Mouse (Mus musculus): ENCODE measurements around the gene 1300017J02Rik. TPM values are rescaled to one million over a fixed set of nuclear protein-coding genes. Genes with fewer than 3 reads are reported as not detected.

Gene 1300017J02Rik
- total and polyA plus RNA-seq, 2 experiments from 2014 or later, result 0.31 to 0.50 TPM

GRCm38 (mm10) chr9:103241206-103241605 lies 63.7 kb downstream of the 1300017J02Rik start:
- WGBS, result 88% methylated on average over 2 of the region's 2 CpGs
- no peaks in the 10 kb centered on the region for H3K36me3 ChIP-seq (ENCODE audit: insufficient read depth, low read length)

DNA sequence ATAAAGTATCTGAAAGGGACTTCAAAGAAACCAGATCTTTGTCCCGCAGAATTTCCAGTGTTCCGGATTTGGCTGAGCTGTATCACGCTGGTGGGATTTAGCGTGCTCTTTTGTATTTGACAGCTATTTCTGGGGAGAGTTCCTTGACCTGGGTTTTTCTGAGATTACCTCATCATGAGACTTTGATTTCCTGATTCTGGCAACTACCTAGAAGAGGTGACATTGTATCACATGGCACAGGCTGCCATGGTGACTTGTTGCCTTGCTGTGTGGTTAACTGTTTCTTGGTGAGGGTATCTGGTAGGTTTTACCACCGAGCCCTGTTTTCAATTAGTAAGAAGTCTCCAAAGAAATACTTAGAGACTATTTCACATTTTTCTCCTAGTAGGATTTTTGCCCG lies 65.4 kb downstream of the 1300017J02Rik start:
- Histone ChIP-seq H3K4me3 (ENCODE audit: low read length) (no peak overlapping the region), H3K9ac (replicated peaks; ENCODE audit: low read length) (no peak overlapping the region), H3K36me3 (ENCODE audit: insufficient read depth, low read length) (no peaks in the 10 kb centered on the region), H3K27ac (no peak overlapping the region), H3K4me2 (ENCODE audit: low read depth, low read length) (no peak overlapping the region), H3K4me1 (ENCODE audit: insufficient read depth, low read length) (no peaks in the 10 kb centered on the region), H3K9me3 (ENCODE audit: low read length) (no peaks in the 10 kb centered on the region), H3K27me3 (ENCODE audit: insufficient read depth, low read length) (no peaks in the 10 kb centered on the region)
- ATAC-seq (no peak), DNase-seq (ENCODE audit: low spot score) (no peak)
- 90% methylated on average over 6 of the region's 6 CpGs for WGBS
- TF ChIP-seq CTCF (IDR thresholded peaks at IDR 0.05; ENCODE audit: low read depth), result no peak

More at GRCm38 (mm10) chr9:103241206-103241605, 63.7 kb downstream of the 1300017J02Rik start:
- TF ChIP-seq CTCF (IDR thresholded peaks at IDR 0.05; ENCODE audit: low read depth), result no peak
- Histone ChIP-seq H3K27ac (no peak overlapping the region), H3K27me3 (ENCODE audit: insufficient read depth, low read length) (no peaks in the 10 kb centered on the region), H3K4me1 (ENCODE audit: insufficient read depth, low read length) (no peaks in the 10 kb centered on the region), H3K4me3 (ENCODE audit: low read length) (no peak overlapping the region), H3K4me2 (ENCODE audit: low read depth, low read length) (no peak overlapping the region), H3K9me3 (ENCODE audit: low read length) (no peaks in the 10 kb centered on the region), H3K9ac (replicated peaks; ENCODE audit: low read length) (no peak overlapping the region)
- DNase-seq (ENCODE audit: low spot score), result no peak
- ATAC-seq, result no peak

DNA sequence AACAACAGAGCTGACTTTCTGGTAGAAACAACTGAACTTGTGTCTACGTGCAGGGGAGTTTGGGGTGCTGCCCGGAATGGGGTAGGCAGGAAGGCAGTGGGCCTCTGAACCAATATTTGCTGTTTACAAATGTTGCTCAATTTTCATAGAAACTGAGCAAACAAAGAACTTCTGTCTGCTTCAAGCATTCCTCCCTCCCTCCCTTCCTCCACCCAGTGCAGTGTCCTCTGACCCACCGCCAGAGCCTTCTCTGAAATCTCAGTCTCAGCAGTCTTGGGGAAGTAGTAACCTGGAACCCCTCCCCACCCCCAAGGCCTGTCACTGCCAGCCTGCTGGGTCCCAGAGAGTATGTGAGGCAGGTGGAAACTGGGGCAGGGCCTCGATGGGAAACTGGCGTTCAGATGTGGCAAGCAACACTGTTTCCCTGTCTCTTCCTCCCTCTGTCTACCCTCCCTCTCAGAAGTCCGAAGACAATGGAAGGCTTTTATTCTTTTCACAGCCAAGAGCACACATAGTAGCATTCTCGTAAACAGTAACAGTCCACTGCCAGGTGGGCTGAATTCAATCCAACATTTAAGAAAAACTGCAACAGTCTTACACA lies 70.2 kb downstream of the 1300017J02Rik start:
- no peak overlapping the region for H3K9ac ChIP-seq (replicated peaks; ENCODE audit: low read length)
- no peak overlapping the region for H3K4me3 ChIP-seq (ENCODE audit: low read length)
- ATAC-seq, result no peak
- no peaks in the 10 kb centered on the region for H3K27me3 ChIP-seq (ENCODE audit: insufficient read depth, low read length)
- H3K9me3 ChIP-seq (ENCODE audit: low read length), result no peaks in the 10 kb centered on the region
- WGBS, result 40% methylated on average over 7 of the region's 7 CpGs
- peak overlapping the region; percentile 42; the same call in 1 of the 2 replicates for H3K27ac ChIP-seq
- TF ChIP-seq CTCF (IDR thresholded peaks at IDR 0.05; ENCODE audit: low read depth), result no peak
- H3K4me1 ChIP-seq (ENCODE audit: insufficient read depth, low read length), result peaks cover 6% of the 10 kb centered on the region; the same call in 1 of the 2 replicates
- no peak overlapping the region for H3K4me2 ChIP-seq (ENCODE audit: low read depth, low read length)
- H3K36me3 ChIP-seq (ENCODE audit: insufficient read depth, low read length), result no peaks in the 10 kb centered on the region
- no peak for DNase-seq (ENCODE audit: low spot score)

DNA sequence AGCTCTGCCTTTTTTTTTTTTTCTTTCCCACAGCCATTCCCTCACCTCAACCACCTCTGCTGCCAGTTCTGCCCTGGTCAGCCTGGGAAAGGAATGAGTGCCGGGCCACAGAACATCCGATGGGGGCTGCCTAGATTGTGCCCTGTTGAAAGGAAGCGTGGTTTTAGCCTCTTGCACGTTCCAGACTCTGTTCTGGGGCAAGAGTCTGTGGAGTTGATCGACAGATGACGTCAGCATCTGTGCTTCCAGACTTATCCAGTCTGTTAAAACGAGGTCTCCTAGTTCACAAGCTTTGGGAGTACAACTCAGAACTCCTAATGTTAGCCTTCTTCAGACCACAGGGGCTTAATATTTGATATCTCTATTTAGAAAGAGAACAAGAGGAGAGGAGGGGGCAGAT lies 70.8 kb downstream of the 1300017J02Rik start:
- Histone ChIP-seq H3K27me3 (ENCODE audit: insufficient read depth, low read length) (no peaks in the 10 kb centered on the region), H3K4me1 (ENCODE audit: insufficient read depth, low read length) (peaks cover 6% of the 10 kb centered on the region; the same call in 1 of the 2 replicates), H3K4me2 (ENCODE audit: low read depth, low read length) (no peak overlapping the region), H3K9me3 (ENCODE audit: low read length) (no peaks in the 10 kb centered on the region), H3K27ac (peak overlapping the region; percentile 42; the same call in 1 of the 2 replicates), H3K9ac (replicated peaks; ENCODE audit: low read length) (no peak overlapping the region), H3K36me3 (ENCODE audit: insufficient read depth, low read length) (no peaks in the 10 kb centered on the region), H3K4me3 (ENCODE audit: low read length) (no peak overlapping the region)
- TF ChIP-seq CTCF (IDR thresholded peaks at IDR 0.05; ENCODE audit: low read depth), result no peak
- 69% methylated on average over 7 of the region's 7 CpGs for WGBS
- DNase-seq (ENCODE audit: low spot score) (no peak), ATAC-seq (no peak)

DNA sequence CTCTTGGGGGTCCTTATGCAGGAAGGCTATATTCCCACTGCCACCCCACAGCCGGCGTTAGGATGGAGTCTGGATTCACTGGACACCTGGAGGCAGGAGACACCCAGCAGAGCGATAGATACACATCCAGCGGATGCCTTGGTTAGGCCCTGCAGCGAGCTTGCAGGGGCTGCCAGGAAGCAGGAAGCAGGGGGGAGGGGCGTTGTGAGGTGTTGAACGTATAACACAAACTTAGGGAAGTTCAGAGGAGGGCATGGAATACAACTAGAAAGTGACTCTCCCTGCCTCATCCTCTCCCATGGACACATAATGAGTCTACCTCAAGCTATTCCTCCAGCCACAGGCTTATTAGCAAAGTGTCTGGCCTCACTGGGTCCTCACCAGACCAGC lies 71.9 kb downstream of the 1300017J02Rik start:
- no peak overlapping the region for H3K4me2 ChIP-seq (ENCODE audit: low read depth, low read length)
- no peak overlapping the region for H3K27ac ChIP-seq
- no peak for TF ChIP-seq CTCF (IDR thresholded peaks at IDR 0.05; ENCODE audit: low read depth)
- no peaks in the 10 kb centered on the region for H3K27me3 ChIP-seq (ENCODE audit: insufficient read depth, low read length)
- H3K9me3 ChIP-seq (ENCODE audit: low read length), result no peaks in the 10 kb centered on the region
- DNase-seq (ENCODE audit: low spot score), result no peak
- no peak overlapping the region for H3K4me3 ChIP-seq (ENCODE audit: low read length)
- H3K36me3 ChIP-seq (ENCODE audit: insufficient read depth, low read length), result no peaks in the 10 kb centered on the region
- no peak for ATAC-seq
- WGBS, result 72% methylated on average over 7 of the region's 7 CpGs
- peaks cover 6% of the 10 kb centered on the region; the same call in 1 of the 2 replicates for H3K4me1 ChIP-seq (ENCODE audit: insufficient read depth, low read length)
- no peak overlapping the region for H3K9ac ChIP-seq (replicated peaks; ENCODE audit: low read length)

- no peak for ATAC-seq
- Histone ChIP-seq H3K36me3 (ENCODE audit: insufficient read depth, low read length) (no peaks in the 10 kb centered on the region), H3K27ac (no peak overlapping the region), H3K4me1 (ENCODE audit: insufficient read depth, low read length) (peaks cover 6% of the 10 kb centered on the region; the same call in 1 of the 2 replicates), H3K9ac (replicated peaks; ENCODE audit: low read length) (no peak overlapping the region), H3K4me3 (ENCODE audit: low read length) (no peak overlapping the region), H3K9me3 (ENCODE audit: low read length) (no peaks in the 10 kb centered on the region), H3K27me3 (ENCODE audit: insufficient read depth, low read length) (no peaks in the 10 kb centered on the region), H3K4me2 (ENCODE audit: low read depth, low read length) (no peak overlapping the region)
- DNase-seq (ENCODE audit: low spot score), result no peak
- WGBS, result 90% methylated on average over 7 of the region's 7 CpGs
- TF ChIP-seq CTCF (IDR thresholded peaks at IDR 0.05; ENCODE audit: low read depth), result no peak
These were observed 72.5 kb downstream of the 1300017J02Rik start for GRCm38 (mm10) chr9:103232232-103233005.
